Mouse (Mus musculus): ENCODE measurements around the gene Tmem267.

GRCm38 (mm10) chr13:119641145-119641544, 153.3 kb downstream of the Tmem267 start:
- TF ChIP-seq TAL1 (IDR thresholded peaks at IDR 0.05; ENCODE audit: low read length): no peak
- no peak for TF ChIP-seq GATA1 (IDR thresholded peaks at IDR 0.05; ENCODE audit: low read length)
